ENCODE assay signal across 24 mouse cellular contexts in the genomic region with DNA sequence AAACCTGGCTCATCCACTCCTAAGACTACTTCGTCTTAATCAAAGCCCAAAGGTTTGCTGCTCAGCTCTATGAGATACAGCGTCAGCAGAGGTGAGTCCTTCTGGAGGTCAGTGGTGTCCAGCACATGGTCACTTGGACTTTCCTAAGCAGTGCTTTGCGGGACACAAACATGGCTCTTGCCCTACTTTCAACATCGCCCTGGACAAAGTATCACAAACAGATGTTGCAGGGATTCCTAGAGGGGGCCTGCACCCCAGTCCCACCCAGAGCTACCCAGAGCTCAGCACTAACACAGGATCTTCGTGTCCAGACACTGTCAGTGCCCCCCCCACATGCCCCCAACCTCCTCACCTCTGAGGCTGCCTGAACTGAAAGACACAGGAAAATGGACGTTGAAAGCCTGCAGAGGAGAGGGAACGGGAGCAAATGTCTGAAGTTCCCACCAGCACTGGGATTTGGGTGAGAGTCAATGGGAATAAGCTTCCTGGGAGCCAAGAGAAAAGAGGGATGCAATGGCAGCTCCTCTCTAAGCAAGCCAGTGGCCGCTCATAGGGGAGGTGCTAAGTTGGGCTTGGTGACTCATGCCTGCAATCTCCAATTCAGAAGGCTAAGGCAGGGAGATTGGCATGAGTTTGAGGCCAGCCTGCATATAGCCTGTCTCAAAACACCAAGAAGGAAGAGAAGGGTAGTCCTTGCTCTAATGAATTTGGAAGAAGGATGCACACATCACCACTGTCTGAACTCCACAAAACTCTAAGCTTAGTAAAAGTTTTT. TPM values are rescaled to one million over a fixed set of nuclear protein-coding genes. Genes with fewer than 3 reads are reported as not detected.
DNase-seq lines count a peak whose midpoint lies in the region; ATAC-seq lines count a peak whose summit lies in the region.
"Had no signal": no experiment of that assay in that cellular context is flagged by ENCODE, and none has a peak within 500 bp of the region (broad histone marks: within the 10 kb centered on the region; RNA-seq: fewer than 3 reads in every experiment).

No protein-coding gene starts in this region.

- no peak for DNase-seq in frontal cortex, postnatal 14 days (ENCODE audit: low spot score in 2 of 2)
- no peak for DNase-seq in heart, postnatal 14 days
- peak; percentile 76 for DNase-seq in 3T3-L1 (ENCODE audit: low read depth, low spot score)
- peak; percentile 65 for DNase-seq in adrenal gland, postnatal 10 days
- DNase-seq in kidney, adult 18-20 months, result no peak
- DNase-seq in kidney, postnatal 36 days, result no peak
- DNase-seq: cerebellum, adult 8-10 months; cerebellum, postnatal 36 days; embryo, embryonic 11 days; kidney, adult 2 months; liver, embryonic 13.5 days; lung, embryonic 14.5 days; right cerebral cortex, postnatal 25 days; spleen, adult 18-20 months had no signal

- WGBS in heart, embryonic 13.5 days, result 67% methylated on average over 8 of the region's 8 CpGs

- H3K27me3 ChIP-seq in heart, embryonic 13.5 days (replicated peaks), result peaks cover 14% of the 10 kb centered on the region

- intact Hi-C loops in heart, postnatal 14 days (cut with DNase I), result no loop called here

- no peak overlapping the region for H3K4me2 ChIP-seq in heart, embryonic 13.5 days
- H3K4me2 ChIP-seq: embryonic facial prominence, embryonic 13.5 days; forebrain, embryonic 13.5 days; hindbrain, embryonic 13.5 days; liver, embryonic 13.5 days; lung, embryonic 14.5 days; midbrain, embryonic 13.5 days had no signal

- H3K9me3 ChIP-seq in heart, embryonic 13.5 days, result no peaks in the 10 kb centered on the region
- H3K9me3 ChIP-seq: embryonic facial prominence, embryonic 13.5 days; forebrain, embryonic 13.5 days; hindbrain, embryonic 13.5 days; liver, embryonic 13.5 days; midbrain, embryonic 13.5 days had no signal

- no peak overlapping the region for H3K9ac ChIP-seq in heart, embryonic 13.5 days
- H3K9ac ChIP-seq: embryonic facial prominence, embryonic 13.5 days; forebrain, embryonic 13.5 days; hindbrain, embryonic 13.5 days; liver, embryonic 13.5 days; lung, embryonic 14.5 days; midbrain, embryonic 13.5 days had no signal

- no peaks in the 10 kb centered on the region; the same call in 1 of the 2 replicates for H3K36me3 ChIP-seq in heart, embryonic 13.5 days
- H3K36me3 ChIP-seq: embryonic facial prominence, embryonic 13.5 days; hindbrain, embryonic 13.5 days; liver, embryonic 13.5 days; midbrain, embryonic 13.5 days had no signal

- H3K27ac ChIP-seq in heart, embryonic 13.5 days (replicated peaks), result peak overlapping the region; percentile 53
- H3K27ac ChIP-seq: embryonic facial prominence, embryonic 13.5 days; forebrain, embryonic 13.5 days; hindbrain, embryonic 13.5 days; kidney, postnatal 0 days; layer of hippocampus, adult 2 months; liver, embryonic 13.5 days; midbrain, embryonic 13.5 days had no signal

- peaks cover 51% of the 10 kb centered on the region for H3K4me1 ChIP-seq in heart, embryonic 13.5 days

- H3K4me3 ChIP-seq in heart, embryonic 13.5 days, result no peak overlapping the region
- H3K4me3 ChIP-seq: embryonic facial prominence, embryonic 13.5 days; forebrain, embryonic 13.5 days; hindbrain, embryonic 13.5 days; layer of hippocampus, adult 2 months; liver, embryonic 13.5 days; midbrain, embryonic 13.5 days had no signal

- ATAC-seq in frontal cortex, adult (ENCODE audit: low TSS enrichment), result peak; percentile 45; the same call in 1 of the 2 replicates
- ATAC-seq in heart, embryonic 13.5 days (ENCODE audit: extremely low read depth, insufficient number of reproducible peaks, low FRiP score, low TSS enrichment), result no peak
- ATAC-seq: forebrain, embryonic 13.5 days; midbrain, embryonic 13.5 days; Patski had no signal

RNA-seq across cellular contexts. Expression of gene Slc35f6, which starts 21.2 kb away (rescaled TPM):
- 21.9 and 22.6 TPM in 2 replicates for polyA plus RNA-seq in heart, embryonic 13.5 days (2015; fragmentation: Nextera tagmentation; extraction: Ambion mirVana)
- 10 to 100 TPM; 37.4 to 39.9 TPM for total RNA-seq in heart, postnatal 14 days (2021)
- 10 to 100 TPM; 30.4 to 34.6 TPM for total RNA-seq in adrenal gland, postnatal 10 days (2021)

RNA-seq across cellular contexts. Expression of gene Kcnk3, which starts 38.5 kb away (rescaled TPM):
- polyA plus RNA-seq in heart, embryonic 13.5 days (2015; fragmentation: Nextera tagmentation; extraction: Ambion mirVana), result 28.9 and 29.1 TPM in 2 replicates
- 100 to 1,000 TPM; 181 to 186 TPM for total RNA-seq in heart, postnatal 14 days (2021)
- 100 to 1,000 TPM; 549 to 558 TPM for total RNA-seq in adrenal gland, postnatal 10 days (2021)
- total RNA-seq: megakaryocyte, adult 5-6 weeks had no signal
- polyA plus RNA-seq: Patski had no signal

RNA-seq across cellular contexts. Expression of gene Cenpa, which starts 40.1 kb away (rescaled TPM):
- polyA plus RNA-seq in heart, embryonic 13.5 days (2015; fragmentation: Nextera tagmentation; extraction: Ambion mirVana), result 259 TPM in 2 replicates
- 10 to 100 TPM; 56.0 to 67.6 TPM for total RNA-seq in heart, postnatal 14 days (2021)
- total RNA-seq in adrenal gland, postnatal 10 days (2021), result 10 to 100 TPM; 38.0 to 54.0 TPM

Comparison
In these comparisons a context has a peak if more than half of its experiments do, and no peak if none do; other contexts are left out.
1. DNase-seq: peak in 3T3-L1 (single experiment) and adrenal gland, postnatal 10 days (single experiment); none in frontal cortex, postnatal 14 days (0 of 2), heart, postnatal 14 days (0 of 2), kidney, adult 18-20 months (single experiment) and kidney, postnatal 36 days (0 of 2).